Mouse (Mus musculus) lung, adult 18-20 months (tissue): ENCODE data around the gene Krt9.

ENCODE experiments used
- DNase-seq, 2 experiments: peaks; one replicate each; pipeline ENCODE4 v3.0.0; 2022; ENCODE audit warnings: mixed read lengths in 2 of 2

Gene Krt9

DNA sequence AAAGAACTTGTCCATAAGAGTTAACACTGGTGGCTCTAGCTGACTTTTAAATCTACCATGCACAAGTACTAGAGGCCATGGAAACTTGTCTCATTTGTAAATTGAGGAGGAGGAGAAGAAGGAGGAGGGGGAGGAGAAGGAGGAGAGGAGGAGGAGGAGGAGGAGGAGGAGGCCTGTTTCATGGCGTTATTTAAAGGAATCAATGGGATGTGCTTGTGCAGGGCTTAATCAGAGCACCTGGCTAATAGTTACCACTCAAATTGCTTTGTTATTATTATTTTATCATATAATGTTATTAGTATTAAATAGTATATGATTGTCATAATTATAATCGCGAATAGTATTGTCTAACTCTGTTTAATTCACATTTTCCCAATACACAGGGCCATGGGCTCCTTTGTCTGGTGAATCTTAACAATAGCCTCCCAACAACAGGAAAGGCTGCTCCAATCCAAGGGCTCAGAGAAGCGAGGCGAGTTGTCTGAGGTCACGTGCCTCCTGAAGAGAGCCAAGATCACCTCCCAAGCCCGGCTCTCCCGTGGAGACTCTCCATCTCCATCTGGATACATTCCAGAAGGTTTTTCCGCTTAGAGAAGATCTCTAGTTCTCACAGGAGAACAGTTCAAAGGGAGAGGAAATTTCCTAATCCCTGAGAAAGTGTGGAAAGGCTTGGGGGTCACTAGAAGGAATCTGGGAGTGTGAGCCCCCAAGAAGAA, 44.3 kb downstream of the Krt9 start, which contains the start of gene Krt19:
Gene Krt19 (minus strand): TSS at position 51 of the 716 bp plus-strand sequence.
- no peak for DNase-seq

DNA sequence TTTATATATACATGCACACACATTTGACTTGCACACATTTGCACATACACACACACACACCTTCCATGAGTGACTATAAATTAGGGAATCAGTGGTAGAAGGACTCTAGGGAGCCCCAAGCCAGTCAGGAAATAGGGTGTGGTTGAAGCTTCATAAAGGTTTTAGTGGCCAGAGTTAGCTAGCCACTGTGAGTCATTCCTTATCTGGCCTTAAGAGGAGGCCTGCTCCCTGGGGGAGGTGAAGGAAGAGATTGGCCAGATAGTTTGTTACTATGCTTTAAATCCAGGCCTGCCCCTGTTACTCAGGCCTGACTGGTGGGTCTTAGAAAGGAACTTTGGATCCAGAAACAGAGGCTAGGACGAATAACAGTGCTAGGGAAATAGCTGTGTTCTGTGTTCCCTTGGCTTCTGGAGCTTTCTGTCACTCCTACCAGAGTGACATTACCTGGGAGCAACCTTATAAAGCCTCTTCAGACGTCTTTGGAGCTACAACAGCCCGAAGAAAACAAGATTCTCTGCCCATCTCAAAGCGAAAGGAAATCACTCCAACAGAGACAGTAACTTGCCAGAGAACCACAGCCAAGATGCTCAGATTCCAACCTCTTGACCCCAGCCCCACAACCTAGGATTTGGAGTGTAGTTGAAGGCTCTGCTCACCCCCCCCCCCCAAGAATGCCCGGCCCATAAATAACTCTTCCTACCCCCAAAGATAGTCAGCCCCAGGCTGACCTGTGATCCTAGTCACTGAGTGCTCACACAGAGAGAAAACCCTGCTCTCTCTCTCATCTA, 45.3 kb downstream of the Krt9 start:
- no peak for DNase-seq

DNA sequence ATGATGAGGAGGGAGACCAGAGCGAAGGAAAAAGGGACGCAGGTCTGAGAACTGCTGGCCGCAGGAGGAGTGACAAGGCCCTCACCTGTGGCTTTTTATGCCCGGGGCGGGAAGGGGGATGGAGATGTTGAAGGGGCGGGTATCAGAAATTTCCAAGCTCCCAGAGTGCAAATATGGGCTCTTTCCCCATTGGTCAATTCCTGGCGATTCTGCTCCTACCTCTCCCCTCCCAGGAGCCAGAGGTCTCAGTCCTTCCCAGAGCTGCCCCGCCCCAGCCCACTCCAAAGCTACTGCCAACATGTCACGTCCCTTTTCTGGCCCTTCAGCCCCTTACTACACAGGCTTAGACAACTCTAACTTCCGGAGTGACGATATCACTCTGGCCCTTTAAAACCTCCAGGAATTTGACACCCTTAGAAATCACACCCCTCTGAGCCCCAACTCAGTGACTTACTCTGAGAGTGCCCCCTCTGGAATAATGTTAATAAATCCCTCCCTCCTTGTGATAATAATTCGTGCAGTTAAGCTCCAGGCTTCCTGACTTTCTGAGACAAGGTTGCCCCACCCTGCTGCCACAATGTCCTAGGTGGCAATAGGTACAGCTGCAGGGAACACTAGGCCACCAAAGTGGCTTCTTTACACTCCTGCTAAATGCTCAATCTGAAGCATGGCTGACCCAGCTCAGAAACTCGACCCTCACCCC, 47.0 kb downstream of the Krt9 start:
- DNase-seq = peak; percentile 91 to 95

DNA sequence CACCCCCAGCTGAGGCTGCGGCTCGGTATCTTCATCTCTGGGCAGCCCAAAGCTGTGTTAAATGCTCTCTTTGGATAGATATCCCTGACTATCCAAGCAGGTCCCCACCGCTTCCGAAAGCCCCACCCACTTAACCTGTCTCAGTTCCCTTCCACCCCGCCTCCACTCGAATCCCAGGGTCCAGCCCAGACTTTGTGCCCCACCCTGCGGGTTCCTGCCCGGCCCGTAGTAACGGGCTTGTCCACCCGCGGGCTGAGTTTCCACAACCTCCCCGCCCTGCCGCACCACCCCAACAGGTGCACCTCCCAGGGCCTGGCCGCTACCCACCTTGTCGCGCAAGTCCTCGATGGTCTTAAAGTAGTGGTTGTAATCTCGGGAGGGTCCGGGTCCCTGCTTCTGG, 47.9 kb downstream of the Krt9 start:
- DNase-seq = peak; percentile 82 to 88

DNA sequence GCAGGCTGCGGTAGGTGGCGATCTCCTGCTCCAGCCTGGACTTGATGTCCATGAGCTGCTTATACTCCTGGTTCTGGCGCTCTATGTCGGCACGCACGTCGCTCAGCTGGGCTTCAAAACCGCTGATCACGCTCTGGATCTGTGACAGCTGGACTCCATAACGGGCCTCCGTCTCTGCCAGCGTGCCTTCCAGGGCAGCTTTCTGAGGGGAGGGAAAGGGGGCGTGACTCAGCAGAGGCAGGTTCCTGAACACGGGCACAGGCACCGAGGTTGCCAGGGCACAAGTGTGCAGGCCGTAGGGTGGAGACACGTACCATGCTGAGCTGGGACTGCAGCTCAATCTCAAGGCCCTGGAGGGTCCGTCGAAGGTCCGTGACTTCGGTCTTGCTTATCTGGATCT, 52.1 kb downstream of the Krt9 start:
- DNase-seq = peak in 1 of 2 experiments; percentile 28

DNA sequence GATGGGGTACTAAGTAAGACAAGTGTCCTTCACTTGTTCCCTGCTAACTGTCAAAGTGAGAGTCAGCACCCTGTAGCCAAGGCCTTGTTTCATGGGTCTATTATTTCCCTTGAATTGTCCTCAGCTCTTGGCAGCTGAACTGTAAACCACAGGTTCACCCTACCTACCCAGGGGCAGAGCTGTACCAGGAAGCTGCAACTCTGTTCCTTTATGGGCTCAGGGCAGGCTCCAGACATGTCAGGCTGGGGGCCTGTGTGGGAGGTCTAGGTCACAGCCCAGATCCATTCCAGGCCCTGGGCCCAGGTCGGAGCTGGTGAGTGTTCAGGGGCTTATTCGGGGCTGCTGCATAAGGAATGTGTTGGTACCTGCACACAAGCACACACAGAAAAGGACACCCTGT, 53.7 kb downstream of the Krt9 start:
- peak in 1 of 2 experiments; percentile 36 for DNase-seq

DNA sequence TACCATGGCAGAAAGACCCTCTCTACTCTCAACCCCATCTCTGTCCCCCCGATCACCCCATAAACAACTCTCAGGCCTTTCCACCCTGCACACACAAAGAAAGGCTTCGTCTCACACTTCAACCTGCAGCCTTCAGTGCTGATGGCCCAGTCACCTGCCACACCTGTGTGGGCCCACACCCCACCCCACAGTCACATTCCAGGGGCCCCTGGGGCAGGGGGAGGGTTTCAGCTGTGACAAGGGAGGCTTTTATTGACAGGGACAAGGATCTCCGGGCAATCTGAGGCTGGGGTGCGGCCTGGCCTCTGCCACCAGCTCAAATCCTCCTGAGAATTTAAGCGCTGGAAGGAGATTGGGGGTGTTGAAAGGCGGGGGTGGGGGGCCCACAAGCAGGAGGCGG, 54.2 kb downstream of the Krt9 start:
- DNase-seq = peak in 1 of 2 experiments; percentile 38

DNA sequence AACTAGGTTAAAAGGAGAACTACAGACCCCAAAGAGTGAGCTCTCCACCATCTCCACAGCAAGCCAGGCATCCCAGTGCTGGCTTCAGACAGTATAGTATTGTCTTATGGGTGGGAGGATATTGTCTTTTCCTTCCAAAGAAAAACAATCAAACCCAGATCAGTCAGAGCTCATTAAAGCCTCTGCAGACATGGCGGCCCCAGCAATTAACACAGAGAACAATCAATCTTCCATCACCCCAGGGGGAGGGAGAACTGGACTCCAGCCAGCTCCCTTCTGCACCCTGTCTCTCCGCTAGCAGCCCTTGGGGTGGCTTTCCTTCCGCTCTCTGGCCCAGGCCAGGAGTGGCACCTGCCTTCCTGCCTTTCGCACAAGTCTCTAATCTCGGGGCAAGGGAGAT, 55.4 kb downstream of the Krt9 start:
- no peak for DNase-seq
